Mouse (Mus musculus): ENCODE measurements at regions not wholly inside any gene's neighbourhood (a gene's known extent, or its start where the extent isn't known, plus 50 kb on each side); places are given as distances from the start of the nearest gene placed in this dataset.
A peak's percentile ranks its signal among the peaks of the same experiment; 100 is the strongest.

GRCm38 (mm10) chr6:49893113-49893512, 70.6 kb downstream of the Npy start:
- intact Hi-C loops (cut with DNase I), result no loop called here
- DNase-seq (ENCODE audit: low spot score in 2 of 2), result no peak

DNA sequence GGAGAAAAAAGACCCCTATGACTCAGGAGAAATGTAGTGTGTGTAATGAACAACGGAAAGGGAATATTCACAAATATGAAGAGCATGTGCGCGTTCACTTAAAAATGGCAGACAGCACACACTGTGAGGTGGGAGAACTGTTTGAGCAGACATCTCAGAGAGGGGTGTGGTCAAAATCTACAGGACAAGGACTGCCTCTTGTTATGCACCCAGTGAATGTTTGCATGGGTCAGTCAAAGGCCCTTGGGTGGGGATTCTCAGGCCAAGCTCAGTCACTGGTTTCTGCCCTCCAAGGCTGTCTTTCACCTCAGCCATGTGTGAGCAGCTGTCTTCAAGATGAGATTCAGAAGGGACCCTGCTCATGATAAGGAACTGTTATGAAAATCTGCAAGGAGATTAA, 76.6 kb downstream of the Npy start:
- intact Hi-C loops (cut with DNase I), result no loop called here
- DNase-seq (ENCODE audit: low spot score in 2 of 2), result no peak

GRCm38 (mm10) chr6:49901512-49901911, 79.0 kb downstream of the Npy start:
- intact Hi-C loops (cut with DNase I), result no loop called here
- no peak for DNase-seq (ENCODE audit: low spot score in 2 of 2)

GRCm38 (mm10) chr6:49904001-49904400, 81.5 kb downstream of the Npy start:
- intact Hi-C loops (cut with DNase I), result no loop called here
- DNase-seq (ENCODE audit: low spot score in 2 of 2), result peak; percentile 47 to 54

DNA sequence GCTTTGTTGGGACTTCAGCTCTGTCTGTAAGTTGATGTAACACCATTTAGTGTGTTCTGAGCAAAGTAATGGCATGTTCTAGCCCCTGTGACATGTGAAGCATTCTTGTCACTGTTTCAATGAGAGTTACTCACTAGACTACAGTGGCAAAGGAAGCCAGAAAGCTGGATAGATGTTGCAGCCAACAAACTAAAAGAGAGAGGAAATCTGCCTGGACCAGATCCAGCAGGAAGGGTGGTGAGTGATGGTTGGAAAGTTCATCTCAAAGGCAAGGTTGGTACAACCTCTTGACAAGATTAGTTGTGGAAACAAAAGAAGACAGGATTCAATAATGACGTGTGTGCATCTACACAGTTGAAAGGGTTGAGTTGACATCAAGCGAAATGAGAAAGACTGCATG, 83.9 kb downstream of the Npy start:
- DNase-seq (ENCODE audit: low spot score in 2 of 2), result no peak
- intact Hi-C loops (cut with DNase I), result no loop called here

DNA sequence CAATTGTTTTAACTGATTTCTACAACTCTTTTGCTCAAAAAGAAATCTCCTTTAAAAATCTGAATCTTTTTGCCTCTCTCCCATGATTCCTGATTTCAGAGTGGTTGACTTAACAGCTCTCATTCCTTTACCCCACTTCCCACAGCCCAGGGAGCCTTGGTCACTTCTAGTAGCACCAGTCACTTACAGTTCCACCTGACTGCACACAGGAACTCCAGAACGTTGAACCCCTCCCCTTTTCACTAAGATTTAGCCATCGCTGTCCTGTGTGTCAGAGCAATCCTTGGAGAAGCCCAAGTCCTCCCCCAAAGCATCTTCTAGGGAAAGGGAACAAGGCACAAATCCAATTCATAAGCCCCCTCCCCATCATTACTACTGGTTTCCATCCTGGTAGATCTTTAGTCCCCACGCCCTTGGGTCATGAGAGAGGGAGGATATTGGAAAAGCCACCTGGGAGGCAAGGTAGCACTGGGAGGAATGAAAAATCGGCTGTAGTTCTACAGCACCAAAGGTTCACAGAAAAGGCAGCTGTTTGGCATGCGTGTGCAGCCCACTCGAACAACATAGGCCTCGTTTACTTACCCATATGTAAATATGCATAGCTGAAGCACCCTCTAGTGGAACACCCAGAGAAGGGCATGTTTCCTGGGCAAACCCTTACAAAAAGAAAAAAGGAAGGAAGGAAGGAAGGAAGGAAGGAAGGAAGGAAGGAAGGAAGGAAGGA, 96.7 kb downstream of the Npy start:
- peak; percentile 32 to 57 for DNase-seq (ENCODE audit: low spot score in 2 of 2)
- intact Hi-C loops (cut with DNase I), result loop anchor here (1.0 to 5.0 kb wide), 3 partner anchors 97 to 400 kb away; partner anchors contain the start of gene Npy

DNA sequence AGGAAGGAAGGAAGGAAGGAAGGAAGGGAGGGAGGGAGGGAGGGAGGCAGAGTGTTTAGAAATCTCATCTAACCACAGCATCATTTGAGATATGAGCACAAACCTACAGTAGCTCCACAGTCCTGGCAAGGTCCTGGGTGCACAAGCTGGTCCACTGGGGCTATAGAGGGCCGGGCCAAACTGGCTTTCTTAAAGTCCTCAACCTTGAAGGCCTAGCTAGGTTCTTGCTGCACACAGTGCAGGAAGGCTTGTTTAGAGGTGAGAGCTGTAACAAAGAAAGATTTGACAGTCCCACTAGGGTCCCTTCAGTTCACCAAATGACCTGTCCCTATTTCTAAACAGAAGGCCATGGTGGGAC, 97.3 kb downstream of the Npy start:
- no peak for DNase-seq (ENCODE audit: low spot score in 2 of 2)

DNA sequence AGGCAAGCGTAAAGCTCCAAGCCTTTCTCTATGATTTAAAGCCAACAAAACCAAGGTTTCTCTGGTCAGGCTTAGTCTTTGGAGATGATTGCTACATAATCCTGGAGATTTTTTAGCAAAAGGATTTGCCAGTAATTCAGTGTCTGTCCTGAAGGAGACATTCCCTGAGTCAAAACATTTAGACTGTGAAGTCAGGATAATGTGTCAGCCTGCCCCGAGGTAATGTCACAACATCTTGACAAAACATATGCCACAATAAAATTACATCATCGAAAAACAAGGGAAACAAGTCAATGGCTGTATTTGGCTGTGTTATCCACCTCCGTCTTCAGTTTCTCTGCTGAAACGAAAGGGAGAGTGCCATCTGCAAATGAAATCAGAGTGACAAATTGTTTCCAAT, 101.8 kb downstream of the Npy start:
- intact Hi-C loops (cut with DNase I), result loop anchor here (5.0 to 10.0 kb wide), 2 partner anchors 368 to 621 kb away; no protein-coding TSS in a partner anchor
- DNase-seq (ENCODE audit: low spot score in 2 of 2), result no peak

More for the DNA sequence above, 97.3 kb downstream of the Npy start:
- intact Hi-C loops (cut with DNase I), result loop anchor here (1.0 to 10.0 kb wide), 6 partner anchors 97 to 625 kb away; partner anchors contain the start of gene Npy

DNA sequence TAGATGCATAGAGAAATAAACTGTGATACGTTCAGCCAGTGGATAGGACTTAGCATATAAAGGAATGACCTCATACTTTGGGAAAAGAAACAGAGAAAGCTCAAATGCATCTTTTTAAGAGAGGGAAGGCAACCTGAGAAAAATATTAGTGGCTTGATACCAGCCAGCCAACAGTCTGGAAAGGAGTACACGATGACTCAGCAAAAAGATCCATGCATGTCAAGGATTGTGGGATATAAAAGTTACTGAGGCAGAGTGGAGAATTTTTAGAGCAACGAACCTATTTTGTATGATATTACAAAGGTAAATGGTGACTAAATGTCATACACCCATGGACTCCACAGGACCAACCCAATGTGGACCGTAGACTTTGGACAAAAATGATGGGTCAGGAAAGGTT, 105.6 kb downstream of the Npy start:
- no peak for DNase-seq (ENCODE audit: low spot score in 2 of 2)
- intact Hi-C loops (cut with DNase I), result loop anchor here (10.0 kb wide), 1 partner anchor 617 kb away; no protein-coding TSS in a partner anchor

GRCm38 (mm10) chr6:49930104-49930503, 107.6 kb downstream of the Npy start:
- intact Hi-C loops (cut with DNase I), result loop anchor here (2.0 to 5.0 kb wide), 2 partner anchors 182 to 251 kb away; partner anchors contain the start of gene Mpp6
- peak; percentile 10 to 42 for DNase-seq (ENCODE audit: low spot score in 2 of 2)

GRCm38 (mm10) chr6:49943087-49943486, 120.6 kb downstream of the Npy start:
- intact Hi-C loops (cut with DNase I), result no loop called here
- DNase-seq (ENCODE audit: low spot score in 2 of 2), result no peak

DNA sequence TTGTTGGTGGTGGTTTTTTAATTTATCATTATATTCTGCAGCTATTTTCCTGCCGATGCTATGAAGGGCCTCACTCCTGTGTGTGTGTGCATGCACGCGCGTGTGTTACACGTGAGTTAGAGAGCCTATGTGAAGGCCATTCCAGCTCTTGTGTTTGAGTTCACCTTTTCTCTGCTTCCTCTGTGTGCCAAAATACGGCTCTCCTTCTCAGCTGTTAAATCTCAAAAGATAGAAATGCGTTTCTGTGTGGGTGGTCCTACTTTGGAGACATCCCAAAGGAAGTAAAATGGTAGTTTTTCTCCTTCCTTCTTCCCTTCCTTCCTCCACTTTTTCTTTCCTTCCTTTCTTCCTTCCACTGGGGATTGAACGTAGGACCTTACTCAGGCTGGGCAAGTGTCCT, 136.4 kb downstream of the Npy start:
- peak in 1 of 2 experiments; percentile 35 for DNase-seq (ENCODE audit: low spot score in 2 of 2)
- intact Hi-C loops (cut with DNase I), result no loop called here

DNA sequence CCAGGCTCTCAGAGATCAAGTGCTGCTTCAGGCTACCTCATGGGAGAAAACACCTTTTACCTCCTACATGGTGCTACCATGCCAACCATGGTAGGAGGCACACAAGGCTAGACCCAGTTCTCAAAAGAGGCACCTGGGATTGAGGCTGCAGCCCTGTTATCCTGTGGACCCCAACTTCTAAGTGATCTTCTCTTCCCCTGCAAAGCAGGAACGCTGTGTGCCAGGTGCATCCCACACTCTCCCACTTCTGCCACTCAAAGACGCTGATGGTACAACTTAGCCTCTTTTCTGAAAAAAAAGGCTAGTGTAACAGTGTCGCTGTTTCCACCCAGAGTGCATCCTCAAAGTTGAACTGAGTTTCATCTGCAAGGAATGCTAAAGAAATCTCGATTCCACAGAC, 138.7 kb downstream of the Npy start:
- intact Hi-C loops (cut with DNase I), result no loop called here

DNA sequence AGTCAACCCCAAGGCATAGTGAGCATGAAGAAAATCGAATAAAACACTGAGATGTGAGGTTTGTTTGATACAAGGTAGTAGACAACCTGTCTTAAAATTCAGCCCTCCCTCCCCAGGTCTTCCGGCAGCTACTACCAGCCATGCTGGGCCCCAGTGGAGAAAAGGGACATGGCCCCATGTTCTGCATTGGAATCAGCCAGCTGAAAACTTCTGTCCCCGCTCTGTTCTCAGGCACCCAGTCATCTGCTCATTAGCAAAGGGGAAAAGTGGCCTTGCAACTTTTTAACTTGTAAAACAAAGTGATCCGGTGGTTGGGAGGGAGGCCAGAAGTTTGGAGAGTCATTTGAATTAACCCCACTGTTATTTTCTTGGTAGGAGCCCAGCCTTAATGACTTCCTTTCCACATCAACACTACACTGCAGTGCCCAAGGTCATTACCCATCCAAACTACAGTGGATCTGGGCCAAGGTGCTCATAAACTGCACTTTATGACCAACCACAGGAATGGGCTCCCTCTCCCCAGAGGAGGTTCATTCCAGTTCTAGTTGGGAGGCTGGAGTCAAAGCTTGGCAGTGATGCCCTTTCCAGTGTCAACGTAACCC, 143.5 kb downstream of the Npy start:
- DNase-seq (ENCODE audit: low spot score in 2 of 2), result no peak
- intact Hi-C loops (cut with DNase I), result no loop called here

More for the DNA sequence above, 138.7 kb downstream of the Npy start:
- no peak for DNase-seq (ENCODE audit: low spot score in 2 of 2)

DNA sequence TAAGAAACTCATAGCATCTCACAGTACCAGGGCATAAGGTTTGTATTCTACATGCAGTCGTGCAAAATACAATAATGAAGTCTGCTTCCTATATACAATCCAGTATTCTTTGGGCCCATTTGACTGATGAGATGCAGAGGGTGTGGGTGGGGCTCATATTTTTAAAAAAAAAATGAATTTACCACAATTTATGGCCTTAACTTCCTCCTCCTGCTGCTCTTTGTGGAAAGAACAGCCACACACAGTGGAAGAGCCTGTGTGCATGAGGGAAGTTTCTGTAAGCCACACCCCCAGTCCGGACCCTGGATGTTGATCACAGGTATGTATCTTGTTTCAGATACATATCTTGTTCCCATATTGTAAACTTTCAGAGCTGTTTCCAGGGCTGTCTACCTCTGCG, 143.5 kb upstream of the Mpp6 start:
- intact Hi-C loops (cut with DNase I), result no loop called here
- DNase-seq (ENCODE audit: low spot score in 2 of 2), result no peak

DNA sequence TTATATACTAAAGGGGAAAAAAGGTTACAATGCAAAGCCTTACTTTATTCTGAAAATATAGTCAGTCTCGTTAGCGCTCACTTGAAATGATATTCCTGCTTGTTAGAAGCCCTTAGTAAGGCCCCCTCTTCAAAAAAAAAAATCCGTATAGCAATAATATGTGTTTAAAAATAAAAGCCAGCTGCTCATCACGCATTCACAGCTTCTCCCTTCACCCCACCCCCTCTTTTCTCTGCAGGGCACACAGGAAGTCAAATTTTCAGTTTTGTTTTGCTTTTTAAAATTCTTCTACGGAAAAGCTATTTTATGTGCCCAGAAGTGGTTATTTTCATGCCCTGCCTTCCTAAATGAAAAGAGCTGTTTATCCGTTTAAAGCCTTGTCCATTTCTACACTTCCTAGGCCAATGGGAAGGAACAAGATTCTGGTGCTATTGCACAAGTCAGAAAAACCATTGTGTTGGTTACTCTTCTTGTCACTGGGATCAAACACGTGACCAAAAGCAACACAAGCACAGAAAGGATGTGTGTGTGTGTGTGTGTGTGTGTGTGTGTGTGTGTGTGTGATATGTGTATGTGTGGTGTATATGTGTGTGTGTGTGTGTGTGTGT, 136.7 kb upstream of the Mpp6 start:
- peak in 1 of 2 experiments; percentile 25 for DNase-seq (ENCODE audit: low spot score in 2 of 2)
- intact Hi-C loops (cut with DNase I), result no loop called here

- intact Hi-C loops (cut with DNase I), result no loop called here
- DNase-seq (ENCODE audit: low spot score in 2 of 2), result peak; percentile 50 to 75
Observed at GRCm38 (mm10) chr6:49977783-49978182, 132.3 kb upstream of the Mpp6 start.

DNA sequence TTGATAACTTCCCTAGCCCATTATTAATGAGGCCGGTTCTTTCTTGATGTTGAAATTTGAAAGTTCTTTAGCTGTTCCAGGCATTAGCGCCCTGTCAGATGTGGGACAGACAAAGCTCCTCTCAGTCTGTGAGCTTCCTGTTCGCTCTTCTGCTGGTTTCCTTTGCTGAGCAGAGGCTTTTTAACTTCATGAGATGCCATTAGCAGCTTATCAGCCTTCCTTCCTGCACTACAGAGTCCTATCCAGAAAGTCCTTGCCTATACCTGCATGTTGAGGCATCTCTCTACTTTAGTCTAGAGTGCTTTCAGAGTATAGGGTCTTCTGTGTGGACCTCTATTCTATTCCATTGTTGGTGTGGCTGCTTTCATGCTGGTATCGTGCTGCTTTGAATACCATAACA, 126.3 kb upstream of the Mpp6 start:
- DNase-seq (ENCODE audit: low spot score in 2 of 2), result no peak
- intact Hi-C loops (cut with DNase I), result no loop called here

- DNase-seq (ENCODE audit: low spot score in 2 of 2), result no peak
- intact Hi-C loops (cut with DNase I), result no loop called here
Observed at GRCm38 (mm10) chr6:49985127-49985526, 124.9 kb upstream of the Mpp6 start.

- no peak for DNase-seq (ENCODE audit: low spot score in 2 of 2)
- intact Hi-C loops (cut with DNase I), result no loop called here
Observed at GRCm38 (mm10) chr6:49987141-49987540, 122.9 kb upstream of the Mpp6 start.
